Mouse (Mus musculus): ENCODE measurements around the gene Gckr.

Gene Gckr

DNA sequence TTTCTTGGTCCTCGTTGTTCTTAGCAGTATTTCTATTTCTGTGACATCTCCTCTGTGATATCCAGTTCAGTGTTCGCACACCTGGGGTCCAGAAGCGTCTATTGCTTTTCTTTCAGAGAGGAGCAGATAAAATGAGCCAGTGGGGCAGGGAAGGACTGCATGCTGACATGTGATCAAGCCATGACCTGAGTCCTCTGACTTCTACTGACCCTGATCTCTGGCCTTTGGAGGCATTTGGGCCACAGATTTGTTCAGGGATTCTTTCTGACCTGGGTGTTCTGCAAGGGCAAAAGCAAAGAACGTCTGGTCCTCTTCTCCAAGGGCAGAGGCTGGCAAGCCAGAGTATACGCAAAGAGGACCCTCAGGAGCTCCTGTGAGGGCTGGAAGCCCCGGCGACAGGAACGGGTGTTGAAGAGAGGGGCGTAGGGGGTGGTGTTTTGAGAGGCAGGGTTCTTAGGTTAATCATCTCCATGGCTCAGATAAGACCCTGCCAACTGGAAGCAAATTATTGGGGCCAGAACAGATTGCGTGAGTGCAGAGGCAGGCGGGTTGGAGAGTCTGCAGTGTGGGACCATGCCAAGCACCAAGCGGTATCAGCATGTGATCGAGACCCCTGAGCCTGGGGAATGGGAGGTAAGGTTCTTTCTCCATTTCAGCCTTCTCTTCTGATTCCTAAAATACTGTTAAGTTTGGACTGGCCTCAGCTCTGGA, at the start of gene Gckr:
TSS of gene Gckr (plus strand) at position 397 of the 711 bp plus-strand sequence.
- DNase-seq: no peak

- DNase-seq: no peak
Measured at GRCm38 (mm10) chr5:31250716-31251115, 46.5 kb upstream of the Gckr start.

DNA sequence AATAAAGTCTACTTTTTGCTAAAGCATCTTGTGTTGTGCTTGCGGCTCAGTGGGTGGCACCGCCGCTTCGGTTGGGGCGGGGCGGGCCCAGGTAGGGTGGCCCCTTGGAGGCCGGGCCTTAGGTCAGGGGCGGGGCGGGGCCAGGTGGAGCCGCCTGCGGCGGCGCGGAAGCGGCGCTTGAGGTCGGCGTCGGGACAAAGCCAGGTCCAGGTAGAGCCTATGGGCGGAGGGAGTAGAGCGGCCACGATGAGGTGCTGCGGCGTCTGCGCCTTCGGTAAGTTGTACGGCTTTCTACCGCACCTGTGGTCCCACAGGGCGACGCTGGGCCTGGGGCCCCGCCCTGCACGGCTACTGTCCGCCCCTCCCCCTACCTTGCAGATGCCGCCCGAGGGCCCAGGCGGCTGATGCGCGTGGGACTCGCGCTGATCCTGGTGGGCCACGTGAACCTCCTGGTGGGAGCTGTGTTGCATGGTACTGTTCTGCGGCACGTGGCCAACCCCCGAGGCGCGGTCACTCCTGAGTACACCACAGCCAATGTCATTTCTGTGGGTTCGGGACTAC, 45.6 kb upstream of the Gckr start, which contains the start of gene Krtcap3:
TSS of gene Krtcap3 (plus strand) at position 151 of the 561 bp plus-strand sequence.
- peak; percentile 61 for DNase-seq

- no peak for DNase-seq
Measured at GRCm38 (mm10) chr5:31252151-31252550, 45.1 kb upstream of the Gckr start.

- no peak for DNase-seq
Measured at GRCm38 (mm10) chr5:31252795-31253545, 44.3 kb upstream of the Gckr start.

DNA sequence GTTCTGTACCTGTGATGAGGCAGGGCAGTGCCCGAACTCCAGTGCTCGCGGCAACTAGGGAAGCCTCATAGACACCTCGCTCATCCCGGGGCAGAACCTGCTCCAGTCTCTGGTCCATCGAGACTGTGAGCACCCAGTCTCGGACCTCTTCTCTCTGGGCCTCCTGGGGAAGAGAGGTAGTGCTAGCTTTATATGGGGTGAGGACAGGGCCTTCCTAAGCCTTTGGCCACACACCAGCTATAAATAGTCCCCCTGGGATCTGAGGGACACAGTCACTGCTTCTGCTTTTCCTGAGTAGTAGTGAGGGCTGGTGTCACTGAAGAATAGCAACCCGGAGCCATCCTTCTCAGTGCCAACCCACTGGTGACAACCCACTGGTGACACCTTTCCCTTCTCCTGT, 43.4 kb upstream of the Gckr start:
- DNase-seq: no peak

- DNase-seq: peak; percentile 65
Measured at GRCm38 (mm10) chr5:31254452-31254851, 42.8 kb upstream of the Gckr start.

GRCm38 (mm10) chr5:31254901-31255300, 42.3 kb upstream of the Gckr start:
- DNase-seq: no peak

DNA sequence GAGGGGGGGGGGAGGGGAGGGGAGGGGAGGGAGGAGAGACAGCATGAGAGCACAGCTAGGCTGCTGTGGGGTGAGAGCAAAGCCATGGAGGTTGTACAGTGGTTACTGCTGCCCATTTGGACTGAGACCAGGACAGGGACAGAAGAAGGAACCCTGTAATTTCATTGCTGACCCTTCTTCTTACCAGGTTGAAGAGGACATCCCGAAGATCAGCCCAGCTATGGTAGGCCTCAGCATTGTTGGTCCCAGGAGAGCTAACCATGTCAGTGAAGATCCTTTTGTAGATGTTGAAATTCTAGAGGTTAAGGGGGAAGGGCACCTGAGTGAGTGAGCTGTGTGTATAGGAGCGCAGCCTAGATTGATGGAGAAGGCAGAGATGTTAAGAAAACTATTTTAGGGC, 41.9 kb upstream of the Gckr start:
- no peak for DNase-seq

DNA sequence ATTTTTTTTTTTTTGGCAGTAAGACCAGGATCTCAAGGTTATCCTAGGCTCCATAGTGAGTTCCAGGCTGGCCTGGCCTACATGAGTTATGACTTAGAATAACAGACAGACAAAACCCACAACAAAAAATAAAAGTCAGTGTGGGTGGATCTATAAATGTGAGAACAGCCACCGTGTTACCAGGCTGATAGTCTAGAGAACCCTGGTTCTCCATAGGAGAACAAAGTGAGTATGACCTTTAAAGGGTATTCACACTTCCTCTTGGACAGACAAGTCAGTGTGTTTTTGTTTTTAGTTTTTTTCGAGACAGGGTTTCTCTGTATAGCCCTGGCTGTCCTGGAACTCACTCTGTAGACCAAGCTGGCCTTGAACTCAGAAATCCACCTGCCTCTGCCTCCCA, 41.3 kb upstream of the Gckr start:
- DNase-seq: no peak

- no peak for DNase-seq
Measured at GRCm38 (mm10) chr5:31257616-31258015, 39.6 kb upstream of the Gckr start.

DNA sequence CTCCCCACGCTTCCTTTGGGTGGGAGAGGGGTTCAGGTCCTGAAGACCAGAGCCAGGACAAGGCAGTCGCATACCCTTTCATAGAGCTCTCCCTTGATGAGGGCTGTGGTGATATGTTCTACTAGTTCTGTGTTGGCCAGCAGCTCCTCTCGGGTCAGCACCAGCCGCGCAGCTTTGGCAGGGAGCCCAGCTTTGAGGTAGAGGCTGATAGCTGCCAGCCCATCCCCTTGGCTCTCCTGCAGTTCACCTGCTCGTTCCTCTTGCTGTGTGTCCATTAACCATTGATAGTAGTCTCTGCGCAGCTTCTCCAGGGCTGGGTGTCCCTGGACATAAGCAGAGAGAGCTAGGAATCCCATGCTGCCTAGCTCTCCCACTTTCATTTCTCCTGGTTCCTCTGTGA, 31.1 kb upstream of the Gckr start:
- no peak for DNase-seq

- DNase-seq: no peak
Measured at GRCm38 (mm10) chr5:31267686-31268085, 29.6 kb upstream of the Gckr start.

DNA sequence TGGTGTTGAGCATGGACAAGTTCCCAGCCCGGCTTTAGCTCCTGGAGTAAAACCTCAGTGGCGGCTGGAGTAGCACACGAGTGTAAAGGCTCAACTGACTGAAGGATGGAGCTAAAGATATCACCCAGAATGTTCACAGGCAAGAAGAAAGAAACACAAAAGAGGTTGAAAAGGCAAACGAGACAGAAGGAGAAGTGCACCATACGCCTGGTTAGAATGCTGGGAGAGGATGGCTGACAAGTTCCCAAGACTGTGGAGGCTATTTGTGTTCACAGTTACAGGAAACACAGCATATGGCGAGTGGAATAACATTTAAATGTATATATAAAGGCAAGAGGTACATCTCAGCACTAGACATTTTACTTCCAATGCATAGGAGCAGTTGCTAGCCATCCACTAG, 24.2 kb upstream of the Gckr start:
- no peak for DNase-seq

DNA sequence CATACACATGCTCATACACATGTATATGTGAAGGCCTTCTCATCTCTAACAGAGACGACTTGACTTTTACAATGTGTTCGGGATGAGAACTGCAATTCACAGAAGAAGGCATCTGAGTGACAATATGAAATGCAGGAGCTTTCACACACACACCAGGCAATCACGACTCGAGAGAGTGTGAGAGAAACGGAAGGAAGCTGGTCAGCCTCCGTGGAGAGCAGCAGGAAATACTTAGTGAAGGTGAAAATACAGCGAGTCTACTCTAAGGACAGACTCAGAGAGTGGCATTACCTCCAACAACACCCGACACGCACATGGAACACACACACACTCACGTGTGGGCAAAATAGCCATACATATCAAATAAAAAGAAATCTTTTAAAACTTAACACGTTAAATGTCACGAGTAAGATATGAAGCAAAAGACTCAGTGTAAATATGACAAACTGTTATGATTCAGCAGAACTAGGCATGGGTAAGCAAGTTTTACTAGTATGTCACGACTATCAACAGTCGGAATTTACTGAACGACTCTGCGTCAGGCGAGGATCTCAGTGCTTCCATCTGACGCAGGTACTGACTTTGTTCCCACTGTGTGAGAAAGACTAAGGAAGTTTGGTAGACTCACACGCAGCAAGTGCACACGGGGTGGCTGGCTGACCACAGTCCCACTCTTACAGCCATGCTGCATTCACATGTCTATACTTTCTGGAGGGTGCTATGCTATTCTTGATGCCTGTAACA, 17.8 kb upstream of the Gckr start:
- DNase-seq: no peak

DNA sequence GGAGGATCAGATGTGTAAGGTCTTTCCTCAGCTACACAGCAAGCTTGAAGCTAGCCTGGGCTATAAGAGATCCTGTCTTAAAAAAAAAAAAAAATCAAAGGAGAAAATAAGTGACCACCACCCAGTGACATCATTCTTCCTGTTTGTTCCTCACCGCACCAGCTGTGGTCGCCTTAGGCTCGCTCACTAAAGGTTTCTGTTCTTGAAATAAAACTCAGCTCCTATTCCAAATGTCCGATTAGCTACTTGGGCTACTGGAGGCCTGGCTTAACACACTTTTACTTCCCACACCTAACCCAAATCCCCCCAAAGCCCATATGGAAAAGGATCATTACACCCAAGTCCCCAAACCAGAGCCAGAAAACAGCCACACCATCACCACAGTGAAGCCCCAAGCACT, 9.0 kb upstream of the Gckr start:
- DNase-seq: no peak

GRCm38 (mm10) chr5:31288655-31289054, 8.6 kb upstream of the Gckr start:
- DNase-seq: no peak

DNA sequence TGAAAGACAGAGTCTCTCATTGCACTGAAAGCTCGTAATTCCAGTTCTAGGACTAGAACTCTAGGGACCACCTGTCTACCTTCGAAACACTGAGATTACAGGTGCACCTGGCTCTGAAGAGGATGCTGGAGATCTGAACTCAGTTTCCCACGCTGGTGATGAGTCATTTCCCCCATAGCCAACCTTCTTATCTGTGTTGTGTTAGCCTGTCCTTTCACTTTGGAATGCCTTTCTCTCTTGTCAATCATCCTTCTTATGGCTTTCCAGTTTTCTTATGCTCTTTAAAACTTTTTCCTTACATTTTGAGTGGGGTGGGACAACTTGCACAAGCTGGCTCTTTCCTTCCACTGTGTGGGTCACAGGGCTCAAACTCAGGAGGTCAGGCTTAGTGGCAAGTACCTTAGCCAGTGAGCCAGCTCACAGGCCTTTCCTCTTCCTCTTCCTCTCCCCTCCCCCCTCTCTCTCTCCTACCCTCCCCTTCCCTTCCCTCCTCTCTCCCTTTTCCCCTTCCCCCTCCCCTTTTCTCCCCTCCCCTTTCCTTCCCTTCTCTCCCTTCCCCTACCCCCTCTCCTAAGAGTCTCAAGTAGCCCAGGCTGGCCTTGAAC, 7.5 kb upstream of the Gckr start:
- no peak for DNase-seq

DNA sequence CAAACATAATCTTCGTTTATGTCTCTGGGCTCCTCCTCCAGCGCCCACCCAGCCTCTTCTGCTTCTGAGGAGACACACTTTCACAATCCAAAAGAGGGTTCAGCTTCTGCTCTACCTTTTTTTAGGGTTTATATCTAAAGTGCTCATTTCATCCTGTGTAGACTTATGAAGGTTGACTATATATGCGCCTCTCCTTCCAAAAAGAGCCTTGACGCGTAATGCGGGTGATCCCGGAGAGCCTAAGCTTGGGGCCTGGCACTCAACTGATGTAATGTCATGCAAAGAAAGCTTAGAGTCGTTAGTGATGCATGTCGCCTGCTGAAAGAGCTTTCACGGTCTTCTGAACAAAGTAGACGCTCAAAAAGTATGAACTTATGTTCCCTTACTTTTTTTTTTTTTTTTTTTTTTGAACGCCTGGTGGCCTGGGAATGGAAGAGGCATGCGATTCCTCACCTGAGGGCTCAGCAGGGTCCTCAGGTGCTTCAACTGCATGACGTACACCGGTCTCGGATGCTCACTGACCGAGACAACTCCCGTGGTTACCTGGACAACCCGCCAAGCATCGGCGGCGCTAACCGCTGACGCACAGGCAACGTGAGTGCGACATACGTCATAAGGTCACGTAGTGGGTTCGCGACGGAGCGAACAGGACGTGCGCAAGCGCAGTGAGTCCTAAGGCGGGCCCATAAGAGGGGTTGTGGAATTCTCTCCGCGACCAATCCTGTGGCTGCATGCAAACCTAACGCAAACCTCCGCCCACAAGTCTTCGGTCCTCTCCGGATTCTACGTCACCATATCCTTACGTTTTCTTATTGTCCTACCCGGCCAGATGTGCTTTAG, 6.5 kb upstream of the Gckr start, which contains the start of gene Ift172:
TSS of gene Ift172 (minus strand) at position 596 of the 840 bp plus-strand sequence.
- peak; percentile 97 for DNase-seq

- no peak for DNase-seq
Measured at GRCm38 (mm10) chr5:31291361-31291688, 5.9 kb upstream of the Gckr start.

- no peak for DNase-seq
Measured at GRCm38 (mm10) chr5:31294964-31295605, 2.2 kb upstream of the Gckr start.
